In the genomic region with DNA sequence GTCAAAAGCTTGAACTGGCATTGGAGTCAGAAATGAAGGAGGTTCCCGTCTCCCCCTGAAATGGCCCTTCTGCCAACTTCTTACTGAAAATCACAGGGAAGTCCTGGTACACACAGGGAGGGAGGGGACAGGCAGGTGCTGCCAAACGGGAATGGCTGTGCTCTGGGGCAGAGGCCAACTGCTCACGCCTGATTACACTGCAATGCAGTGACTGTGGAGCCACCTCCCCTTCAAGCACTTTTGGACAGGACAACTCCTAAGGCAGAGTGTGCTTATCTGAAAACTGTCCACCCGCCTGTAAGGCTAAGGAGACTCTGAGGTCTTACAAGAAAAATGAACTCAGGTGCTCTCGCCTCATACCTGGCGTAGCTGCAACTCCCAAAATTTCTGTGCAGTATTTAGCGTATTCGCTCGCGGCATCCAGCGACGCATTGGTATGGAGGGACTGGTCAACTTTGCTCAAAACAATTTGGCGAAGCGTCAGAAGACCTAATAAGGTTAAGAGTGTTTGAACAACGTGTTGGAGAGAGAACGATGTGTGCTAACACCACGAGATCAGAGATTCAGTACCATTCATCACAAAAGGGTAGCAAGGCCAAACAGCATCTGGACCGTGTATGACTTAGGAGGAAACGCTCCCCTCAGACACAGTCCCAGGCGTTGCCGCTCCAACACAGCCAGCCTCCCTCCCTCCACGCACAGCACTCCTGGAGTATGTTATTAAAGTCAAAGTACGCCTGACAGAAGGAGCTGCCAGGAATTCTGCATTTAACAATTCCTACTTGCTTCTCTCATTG, we compare ENCODE assay signal across 8 mouse cellular contexts.
DNase-seq lines count a peak whose midpoint lies in the region; ATAC-seq lines count a peak whose summit lies in the region.

No protein-coding gene starts in this region.

- H3K9me3 ChIP-seq in hindbrain, embryonic 14.5 days (ENCODE audit: control insufficient read depth, low read length), result no peaks in the 10 kb centered on the region
- H3K9me3 ChIP-seq in liver, embryonic 13.5 days (replicated peaks), result no peaks in the 10 kb centered on the region

- H3K4me2 ChIP-seq in hindbrain, embryonic 14.5 days (replicated peaks), result no peak overlapping the region
- H3K4me2 ChIP-seq in liver, embryonic 13.5 days, result no peak overlapping the region

- H3K4me1 ChIP-seq in hindbrain, embryonic 14.5 days (replicated peaks; ENCODE audit: control insufficient read depth, insufficient read depth, low read length), result peaks cover 6% of the 10 kb centered on the region; the same call in 1 of the 2 replicates
- H3K4me1 ChIP-seq in liver, embryonic 13.5 days (replicated peaks), result peaks cover 78% of the 10 kb centered on the region

- H3K4me3 ChIP-seq in hindbrain, embryonic 14.5 days (replicated peaks; ENCODE audit: low read length), result no peak overlapping the region
- H3K4me3 ChIP-seq in liver, embryonic 13.5 days (replicated peaks), result no peak overlapping the region

- H3K36me3 ChIP-seq in hindbrain, embryonic 14.5 days (replicated peaks; ENCODE audit: control insufficient read depth, insufficient read depth), result peaks cover 32% of the 10 kb centered on the region
- H3K36me3 ChIP-seq in liver, embryonic 13.5 days, result no peaks in the 10 kb centered on the region

- DNase-seq in ovary, postnatal 14 days (ENCODE audit: low spot score), result peak; percentile 42
- DNase-seq in ovary, postnatal 10 days (ENCODE audit: low spot score), result no peak
- peak; percentile 73 to 84 for DNase-seq in cerebellum, postnatal 25 days
- DNase-seq in hindbrain, embryonic 14.5 days (ENCODE audit: low spot score), result peak; percentile 38
- peak; percentile 29 for DNase-seq in liver, embryonic 13.5 days
- DNase-seq in testis, postnatal 14 days (ENCODE audit: low spot score), result peak; percentile 46
- DNase-seq in right cerebral cortex, postnatal 14 days, result no peak

- ATAC-seq in hindbrain, embryonic 14.5 days (ENCODE audit: low FRiP score), result peak; percentile 32; the same call in 1 of the 2 replicates
- peak; percentile 67 for ATAC-seq in liver, embryonic 13.5 days (ENCODE audit: low read depth)
- no peak for ATAC-seq in erythroid progenitor cell, adult 5-6 weeks (replicated peaks; ENCODE audit: low FRiP score, poor library complexity, severe bottlenecking)

- H3K27me3 ChIP-seq in hindbrain, embryonic 14.5 days (ENCODE audit: control insufficient read depth, insufficient read depth, low read length), result no peaks in the 10 kb centered on the region
- no peaks in the 10 kb centered on the region for H3K27me3 ChIP-seq in liver, embryonic 13.5 days

- no peak overlapping the region for H3K27ac ChIP-seq in hindbrain, embryonic 14.5 days
- peak overlapping the region; percentile 65 for H3K27ac ChIP-seq in liver, embryonic 13.5 days

- 77% methylated on average over 23 of the region's 23 CpGs for WGBS in hindbrain, embryonic 14.5 days
- WGBS in liver, embryonic 13.5 days (ENCODE audit: insufficient replicate concordance), result 66% methylated on average over 23 of the region's 23 CpGs

- no peak overlapping the region for H3K9ac ChIP-seq in hindbrain, embryonic 14.5 days
- H3K9ac ChIP-seq in liver, embryonic 13.5 days, result no peak overlapping the region

Comparison
In these comparisons a context has a peak if more than half of its experiments do, and no peak if none do; other contexts are left out.
1. DNase-seq: peak in ovary, postnatal 14 days (single experiment), cerebellum, postnatal 25 days (2 of 2), hindbrain, embryonic 14.5 days (single experiment), liver, embryonic 13.5 days (single experiment) and testis, postnatal 14 days (single experiment); none in ovary, postnatal 10 days (single experiment) and right cerebral cortex, postnatal 14 days (single experiment).